Mouse (Mus musculus): Measurements from ENCODE around the gene Nxt1. TPM values are rescaled to one million over a fixed set of nuclear protein-coding genes. Genes with fewer than 3 reads are reported as not detected.

Gene Nxt1
- polyA plus RNA-seq, 1 experiment from 2014 or later: 42.0 TPM

GRCm38 (mm10) chr2:148685709-148686108 lies 13.3 kb downstream of the Nxt1 start:
- no peak overlapping the region for H3K27ac ChIP-seq (ENCODE audit: low read depth, low read length)
- no peaks in the 10 kb centered on the region for H3K27me3 ChIP-seq (replicated peaks; ENCODE audit: control insufficient read depth, insufficient read depth, low read length)
- no peak overlapping the region for H3K9ac ChIP-seq (ENCODE audit: low read depth, low read length)
- 88% methylated on average over 3 of the region's 3 CpGs for WGBS
- H3K4me3 ChIP-seq (ENCODE audit: low read length): no peak overlapping the region
- H3K4me2 ChIP-seq (ENCODE audit: low read length): no peak overlapping the region
- ATAC-seq: no peak
- no peaks in the 10 kb centered on the region for H3K9me3 ChIP-seq (ENCODE audit: control insufficient read depth, low read length)
- H3K4me1 ChIP-seq (ENCODE audit: control insufficient read depth, insufficient read depth, low read depth, low read length): peaks cover 9% of the 10 kb centered on the region
- H3K36me3 ChIP-seq (ENCODE audit: control insufficient read depth, insufficient read depth, low read length): peaks cover 31% of the 10 kb centered on the region

DNA sequence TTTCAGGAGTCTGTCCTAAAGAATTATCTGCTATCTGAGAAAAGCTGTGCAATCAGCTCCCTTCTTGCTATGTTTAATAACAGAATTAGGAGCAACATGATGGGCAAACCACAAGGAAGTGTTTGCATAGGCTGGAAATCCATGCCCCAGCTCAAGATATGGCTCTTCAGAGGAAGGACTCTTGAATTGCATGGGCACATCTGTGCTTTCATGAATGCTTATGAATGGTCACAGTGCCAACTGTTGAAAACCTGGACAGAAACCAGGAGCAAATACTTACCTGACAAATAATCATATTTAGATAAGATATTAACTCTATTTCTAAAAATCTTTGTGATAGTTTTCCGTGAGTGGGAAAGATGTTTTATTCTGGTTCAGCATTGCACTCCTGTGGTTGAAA lies 14.5 kb downstream of the Nxt1 start:
- Histone ChIP-seq H3K4me2 (ENCODE audit: low read length) (no peak overlapping the region), H3K9me3 (ENCODE audit: control insufficient read depth, low read length) (no peaks in the 10 kb centered on the region), H3K27me3 (replicated peaks; ENCODE audit: control insufficient read depth, insufficient read depth, low read length) (no peaks in the 10 kb centered on the region), H3K27ac (ENCODE audit: low read depth, low read length) (no peak overlapping the region), H3K4me3 (ENCODE audit: low read length) (no peak overlapping the region), H3K36me3 (ENCODE audit: control insufficient read depth, insufficient read depth, low read length) (peaks cover 33% of the 10 kb centered on the region), H3K4me1 (ENCODE audit: control insufficient read depth, insufficient read depth, low read depth, low read length) (peaks cover 6% of the 10 kb centered on the region), H3K9ac (ENCODE audit: low read depth, low read length) (no peak overlapping the region)
- WGBS: 97% methylated on average over 1 of the region's 1 CpGs
- no peak for ATAC-seq

DNA sequence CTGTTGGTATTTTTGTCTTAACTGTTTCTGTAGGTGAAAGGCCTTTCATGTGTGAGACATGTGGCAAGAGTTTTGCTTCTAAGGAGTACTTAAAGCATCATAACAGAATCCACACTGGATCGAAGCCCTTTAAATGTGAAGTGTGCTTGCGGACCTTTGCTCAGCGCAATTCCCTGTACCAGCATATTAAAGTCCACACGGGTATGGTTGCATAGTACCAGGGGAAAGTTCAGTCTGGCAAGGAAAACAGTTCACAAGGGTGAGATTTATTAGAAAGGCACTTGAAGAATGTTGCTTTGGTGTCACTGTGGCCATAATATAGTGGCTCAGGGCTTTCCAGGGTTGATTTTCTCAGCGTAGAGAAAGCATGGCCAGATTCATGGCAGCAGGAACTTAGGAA lies 15.6 kb downstream of the Nxt1 start:
- H3K9ac ChIP-seq (ENCODE audit: low read depth, low read length): no peak overlapping the region
- 93% methylated on average over 5 of the region's 5 CpGs for WGBS

DNA sequence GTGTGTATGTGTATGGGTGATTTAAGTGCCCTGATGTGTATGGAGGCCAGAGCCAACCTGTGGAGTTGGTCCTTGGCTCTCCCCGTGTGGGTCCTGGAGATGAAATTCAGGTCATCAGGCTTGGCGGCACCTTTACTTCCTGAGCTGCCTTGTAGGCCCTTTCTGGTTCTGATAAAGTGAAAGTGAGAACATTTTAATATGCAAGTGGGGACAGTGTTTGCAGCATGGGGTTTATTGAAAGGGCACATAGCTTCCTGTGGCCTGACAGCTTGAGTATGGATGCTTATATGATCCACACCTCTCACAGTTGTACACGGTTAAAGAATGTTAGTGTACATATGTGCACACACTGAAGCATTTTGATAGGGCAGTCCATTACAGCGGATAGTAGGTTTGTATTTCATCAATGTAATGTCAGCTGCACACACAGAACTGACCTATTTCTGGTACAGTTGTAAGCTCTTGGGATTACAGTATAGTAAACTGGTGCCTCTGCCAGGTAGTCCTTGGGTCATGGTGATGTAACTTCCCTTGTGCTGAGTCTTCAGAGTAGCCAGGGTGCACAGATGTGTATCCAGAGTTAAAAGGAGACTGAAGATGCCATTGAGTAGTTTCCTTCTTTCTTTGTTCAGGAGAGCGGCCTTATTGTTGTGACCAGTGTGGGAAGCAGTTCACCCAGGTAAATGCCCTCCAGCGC lies 17.2 kb downstream of the Nxt1 start:
- H3K4me1 ChIP-seq (ENCODE audit: control insufficient read depth, insufficient read depth, low read depth, low read length): no peaks in the 10 kb centered on the region
- H3K9me3 ChIP-seq (ENCODE audit: control insufficient read depth, low read length): no peaks in the 10 kb centered on the region
- no peak overlapping the region for H3K4me2 ChIP-seq (ENCODE audit: low read length)
- WGBS: 98% methylated on average over 6 of the region's 6 CpGs
- H3K36me3 ChIP-seq (ENCODE audit: control insufficient read depth, insufficient read depth, low read length): peaks cover 30% of the 10 kb centered on the region
- H3K27me3 ChIP-seq (replicated peaks; ENCODE audit: control insufficient read depth, insufficient read depth, low read length): no peaks in the 10 kb centered on the region
- no peak overlapping the region for H3K27ac ChIP-seq (ENCODE audit: low read depth, low read length)
- 0 out of 2 replicates have a peak, but pooled peaks have one; percentile 9 for ATAC-seq
- no peak overlapping the region for H3K4me3 ChIP-seq (ENCODE audit: low read length)
- H3K9ac ChIP-seq (ENCODE audit: low read depth, low read length): no peak overlapping the region

More for the DNA sequence above, 15.6 kb downstream of the Nxt1 start:
- ATAC-seq: no peak
- no peak overlapping the region for H3K4me2 ChIP-seq (ENCODE audit: low read length)
- H3K27ac ChIP-seq (ENCODE audit: low read depth, low read length): no peak overlapping the region
- peaks cover 34% of the 10 kb centered on the region for H3K36me3 ChIP-seq (ENCODE audit: control insufficient read depth, insufficient read depth, low read length)
- no peak overlapping the region for H3K4me3 ChIP-seq (ENCODE audit: low read length)
- no peaks in the 10 kb centered on the region for H3K9me3 ChIP-seq (ENCODE audit: control insufficient read depth, low read length)
- H3K27me3 ChIP-seq (replicated peaks; ENCODE audit: control insufficient read depth, insufficient read depth, low read length): no peaks in the 10 kb centered on the region
- H3K4me1 ChIP-seq (ENCODE audit: control insufficient read depth, insufficient read depth, low read depth, low read length): no peaks in the 10 kb centered on the region

- H3K4me3 ChIP-seq (ENCODE audit: low read length): no peak overlapping the region
Observed at GRCm38 (mm10) chr2:148690291-148690690, 17.9 kb downstream of the Nxt1 start.

DNA sequence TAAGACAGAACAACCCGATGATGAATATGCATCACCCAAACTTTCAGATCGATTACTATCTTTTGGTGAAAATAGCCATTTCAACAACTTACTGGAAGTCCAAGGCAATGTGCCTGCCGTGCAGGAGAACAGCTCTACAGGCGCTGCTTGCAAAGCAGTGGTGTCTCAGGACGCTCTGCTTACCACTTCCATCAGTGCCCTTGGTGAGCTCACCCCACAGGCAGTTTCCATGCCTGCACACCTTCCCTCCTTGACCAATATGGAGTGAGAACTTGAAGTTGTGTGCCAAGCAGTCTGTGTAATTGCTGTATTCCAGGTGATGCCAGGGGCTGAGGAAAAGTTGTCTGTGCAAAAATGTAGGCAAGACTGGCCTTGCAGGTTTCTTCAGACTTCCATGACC lies 18.4 kb downstream of the Nxt1 start:
- WGBS: 96% methylated on average over 5 of the region's 5 CpGs
- Histone ChIP-seq H3K4me3 (ENCODE audit: low read length) (no peak overlapping the region), H3K4me1 (ENCODE audit: control insufficient read depth, insufficient read depth, low read depth, low read length) (no peaks in the 10 kb centered on the region), H3K9ac (ENCODE audit: low read depth, low read length) (no peak overlapping the region), H3K27ac (ENCODE audit: low read depth, low read length) (no peak overlapping the region), H3K4me2 (ENCODE audit: low read length) (no peak overlapping the region), H3K9me3 (ENCODE audit: control insufficient read depth, low read length) (no peaks in the 10 kb centered on the region), H3K36me3 (ENCODE audit: control insufficient read depth, insufficient read depth, low read length) (peaks cover 24% of the 10 kb centered on the region), H3K27me3 (replicated peaks; ENCODE audit: control insufficient read depth, insufficient read depth, low read length) (no peaks in the 10 kb centered on the region)
- no peak for ATAC-seq

More at GRCm38 (mm10) chr2:148690291-148690690, 17.9 kb downstream of the Nxt1 start:
- ATAC-seq: no peak
- Histone ChIP-seq H3K9ac (ENCODE audit: low read depth, low read length) (no peak overlapping the region), H3K27ac (ENCODE audit: low read depth, low read length) (no peak overlapping the region), H3K4me1 (ENCODE audit: control insufficient read depth, insufficient read depth, low read depth, low read length) (no peaks in the 10 kb centered on the region), H3K27me3 (replicated peaks; ENCODE audit: control insufficient read depth, insufficient read depth, low read length) (no peaks in the 10 kb centered on the region), H3K9me3 (ENCODE audit: control insufficient read depth, low read length) (no peaks in the 10 kb centered on the region), H3K36me3 (ENCODE audit: control insufficient read depth, insufficient read depth, low read length) (peaks cover 24% of the 10 kb centered on the region), H3K4me2 (ENCODE audit: low read length) (no peak overlapping the region)
- 96% methylated on average over 3 of the region's 3 CpGs for WGBS

DNA sequence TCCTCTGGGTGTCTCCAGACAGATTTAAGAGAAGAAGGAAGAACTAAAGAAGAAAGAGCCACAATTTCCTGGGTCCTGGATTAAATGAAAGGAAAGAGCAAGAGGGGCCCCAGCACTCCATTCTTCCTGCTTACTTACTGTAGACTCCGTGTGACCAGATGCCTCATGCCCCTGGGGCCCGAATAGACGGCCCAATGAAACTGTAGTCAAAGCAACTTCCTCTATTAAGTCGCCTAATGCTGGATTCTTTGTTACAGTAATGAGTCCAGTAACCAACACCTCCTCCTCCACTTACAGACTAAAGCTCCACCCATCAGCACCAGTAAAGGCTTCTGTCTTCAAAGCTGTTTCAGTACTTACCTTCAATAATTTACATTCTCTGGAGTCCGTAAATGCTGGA lies 26.2 kb downstream of the Nxt1 start:
- H3K4me2 ChIP-seq (ENCODE audit: low read length): no peak overlapping the region
- H3K4me1 ChIP-seq (ENCODE audit: control insufficient read depth, insufficient read depth, low read depth, low read length): no peaks in the 10 kb centered on the region
- 84% methylated on average over 5 of the region's 5 CpGs for WGBS
- no peak overlapping the region for H3K9ac ChIP-seq (ENCODE audit: low read depth, low read length)
- H3K27me3 ChIP-seq (replicated peaks; ENCODE audit: control insufficient read depth, insufficient read depth, low read length): no peaks in the 10 kb centered on the region
- H3K4me3 ChIP-seq (ENCODE audit: low read length): no peak overlapping the region
- peaks cover 22% of the 10 kb centered on the region for H3K36me3 ChIP-seq (ENCODE audit: control insufficient read depth, insufficient read depth, low read length)
- no peak for ATAC-seq
- no peak overlapping the region for H3K27ac ChIP-seq (ENCODE audit: low read depth, low read length)
- H3K9me3 ChIP-seq (ENCODE audit: control insufficient read depth, low read length): no peaks in the 10 kb centered on the region

DNA sequence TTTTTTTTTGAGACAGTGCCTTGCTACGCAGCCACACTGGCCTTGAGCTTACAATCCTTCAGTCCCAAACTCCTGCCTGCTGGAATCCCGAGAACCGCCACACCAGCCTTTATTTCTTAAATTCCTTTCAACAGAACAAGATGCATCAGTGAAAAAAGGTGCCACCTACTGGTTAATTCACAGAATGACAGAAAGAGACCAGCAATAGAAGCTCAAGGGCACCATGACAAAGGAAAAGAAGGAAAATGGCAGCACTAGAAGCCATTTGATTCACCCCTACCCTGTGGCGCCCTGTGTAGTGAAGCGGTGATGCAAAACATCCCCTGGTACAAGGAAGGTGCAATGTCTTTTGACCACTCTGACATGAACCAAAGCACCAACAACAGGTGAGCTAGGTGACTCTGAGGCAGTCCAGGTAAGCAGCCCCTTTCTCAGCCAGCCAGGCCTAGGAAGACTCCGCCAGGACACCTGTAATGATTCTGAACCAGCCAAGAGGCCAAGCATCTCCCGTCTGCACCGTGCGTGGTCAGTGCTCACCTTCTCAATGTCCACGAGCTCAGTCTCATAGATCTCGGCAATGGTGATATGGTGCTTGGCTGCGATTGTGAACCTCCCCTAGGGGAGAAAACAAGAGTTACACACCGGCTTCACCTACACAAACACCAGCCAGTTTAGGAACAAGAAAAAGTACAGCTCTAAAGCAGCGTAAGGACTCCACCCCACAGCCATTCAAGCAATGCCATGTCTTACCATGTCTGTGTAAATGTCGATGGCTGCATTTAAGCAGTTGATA lies 34.2 kb downstream of the Nxt1 start:
- H3K4me2 ChIP-seq (ENCODE audit: low read length): no peak overlapping the region
- peak; percentile 43 for ATAC-seq
- H3K27ac ChIP-seq (ENCODE audit: low read depth, low read length): no peak overlapping the region

GRCm38 (mm10) chr2:148707202-148707530 lies 34.8 kb downstream of the Nxt1 start:
- Histone ChIP-seq H3K4me1 (ENCODE audit: control insufficient read depth, insufficient read depth, low read depth, low read length) (no peaks in the 10 kb centered on the region), H3K9ac (ENCODE audit: low read depth, low read length) (no peak overlapping the region), H3K27me3 (replicated peaks; ENCODE audit: control insufficient read depth, insufficient read depth, low read length) (no peaks in the 10 kb centered on the region), H3K4me2 (ENCODE audit: low read length) (no peak overlapping the region), H3K4me3 (ENCODE audit: low read length) (no peak overlapping the region), H3K9me3 (ENCODE audit: control insufficient read depth, low read length) (no peaks in the 10 kb centered on the region), H3K27ac (ENCODE audit: low read depth, low read length) (no peak overlapping the region), H3K36me3 (ENCODE audit: control insufficient read depth, insufficient read depth, low read length) (peaks cover 16% of the 10 kb centered on the region)
- peak; percentile 49; the same call in 1 of the 2 replicates for ATAC-seq
- WGBS: 51% methylated on average over 6 of the region's 6 CpGs

More for the DNA sequence above, 34.2 kb downstream of the Nxt1 start:
- Histone ChIP-seq H3K4me1 (ENCODE audit: control insufficient read depth, insufficient read depth, low read depth, low read length) (no peaks in the 10 kb centered on the region), H3K36me3 (ENCODE audit: control insufficient read depth, insufficient read depth, low read length) (peaks cover 14% of the 10 kb centered on the region), H3K9me3 (ENCODE audit: control insufficient read depth, low read length) (no peaks in the 10 kb centered on the region), H3K9ac (ENCODE audit: low read depth, low read length) (no peak overlapping the region), H3K4me3 (ENCODE audit: low read length) (no peak overlapping the region), H3K27me3 (replicated peaks; ENCODE audit: control insufficient read depth, insufficient read depth, low read length) (no peaks in the 10 kb centered on the region)
- WGBS: 73% methylated on average over 15 of the region's 15 CpGs
